Mouse (Mus musculus) heart, embryonic 13.5 days (tissue): Measurements from ENCODE around the gene Bbs1. TPM values are rescaled to one million over a fixed set of nuclear protein-coding genes. Genes with fewer than 3 reads are reported as not detected.

Experiments used
- ATAC-seq: fragments of 200-750 bp; cut with Nextera tagmentation; 2 replicates; pipeline ENCODE4 v1.8.0; 2017; ENCODE audit warnings: moderate TSS enrichment; ENCODE audit not compliant: insufficient number of reproducible peaks, low FRiP score, low TSS enrichment; ENCODE audit errors: extremely low read depth
- H3K27ac ChIP-seq: fragments of 300-500 bp; sonication (generic); replicated peaks from 2 replicates; pipeline ENCODE4 v1.5.1; 2015; ENCODE audit warnings: moderate library complexity, mild to moderate bottlenecking, inconsistent platforms
- H3K27me3 ChIP-seq: fragments of 300-500 bp; sonication (generic); replicated peaks from 2 replicates; pipeline ENCODE4 v1.6.1; 2015; ENCODE audit warnings: mild to moderate bottlenecking, inconsistent platforms
- H3K36me3 ChIP-seq: fragments of 300-500 bp; sonication (generic); 2 replicates; pipeline ENCODE4 v1.6.1; 2015; ENCODE audit warnings: mild to moderate bottlenecking, inconsistent platforms
- H3K4me1 ChIP-seq: fragments of 300-500 bp; sonication (generic); 2 replicates; pipeline ENCODE4 v1.6.1; 2015; ENCODE audit warnings: inconsistent platforms
- H3K4me2 ChIP-seq: fragments of 300-500 bp; sonication (generic); 2 replicates; pipeline ENCODE4 v1.6.1; 2015; ENCODE audit warnings: inconsistent platforms, mild to moderate bottlenecking, moderate library complexity
- H3K4me3 ChIP-seq: fragments of 300-500 bp; sonication (generic); 2 replicates; pipeline ENCODE4 v1.5.1; 2015; ENCODE audit warnings: moderate library complexity, mild to moderate bottlenecking, inconsistent platforms
- H3K9ac ChIP-seq: fragments of 300-500 bp; sonication (generic); 2 replicates; pipeline ENCODE4 v1.6.1; 2015; ENCODE audit warnings: inconsistent platforms, mild to moderate bottlenecking, moderate library complexity
- H3K9me3 ChIP-seq: fragments of 300-500 bp; sonication (generic); 2 replicates; pipeline ENCODE4 v1.6.1; 2016; ENCODE audit warnings: inconsistent platforms
- WGBS: fragments of 180-500 bp; shearing (Covaris S2); methylation state at CpG from one replicate; pipeline ENCODE4 v1.1.7; 2015; ENCODE audit warnings: mixed read lengths; 5-methylcytosine and 5-hydroxymethylcytosine counted together
- polyA plus RNA-seq: library from polyadenylated mRNA; unstranded; fragments of >200 nt; fragmentation: Nextera tagmentation; extraction: Ambion mirVana; gene quantifications from 2 replicates; pipeline ENCODE4 v1.2.1, GENCODE M21; 2015

Gene Bbs1
- polyA plus RNA-seq, 1 experiment from 2014 or later, result 2.2 TPM

- Histone ChIP-seq H3K4me2 (peak within 1 kb of the TSS; percentile 93), H3K27ac (no peak within 1 kb of the TSS), H3K9me3 (no peaks in the 10 kb centered on the region), H3K27me3 (peaks cover 31% of the 10 kb centered on the region), H3K4me1 (peaks cover 17% of the 10 kb centered on the region), H3K36me3 (0 out of 2 replicates have a peak, but pooled peaks cover 4% of the 10 kb centered on the region), H3K9ac (peak within 1 kb of the TSS; percentile 85), H3K4me3 (peak within 1 kb of the TSS; percentile 67)
- ATAC-seq, result peak; percentile 40; the same call in 1 of the 2 replicates
- 4% methylated on average over 45 of the region's 45 CpGs for WGBS
Observed at GRCm38 (mm10) chr19:4854552-4855469, 51.6 kb downstream of the Bbs1 start, which contains the start of gene Ctsf. TSS of gene Ctsf (plus strand) at chr19:4855130.

- no peak overlapping the region for H3K4me3 ChIP-seq
- peaks cover 4% of the 10 kb centered on the region; the same call in 1 of the 2 replicates for H3K4me1 ChIP-seq
- no peak for ATAC-seq
- WGBS, result 40% methylated on average over 5 of the region's 5 CpGs
- no peak overlapping the region for H3K27ac ChIP-seq
- H3K9me3 ChIP-seq, result no peaks in the 10 kb centered on the region
- H3K9ac ChIP-seq, result no peak overlapping the region
- no peak overlapping the region for H3K4me2 ChIP-seq
- no peaks in the 10 kb centered on the region for H3K36me3 ChIP-seq
- peaks cover 40% of the 10 kb centered on the region for H3K27me3 ChIP-seq
Observed at GRCm38 (mm10) chr19:4850281-4850680, 56.1 kb downstream of the Bbs1 start.

GRCm38 (mm10) chr19:4849800-4850199 lies 56.6 kb downstream of the Bbs1 start:
- Histone ChIP-seq H3K27me3 (peaks cover 40% of the 10 kb centered on the region), H3K4me2 (no peak overlapping the region), H3K9ac (no peak overlapping the region), H3K4me3 (no peak overlapping the region), H3K36me3 (no peaks in the 10 kb centered on the region), H3K27ac (no peak overlapping the region), H3K4me1 (peaks cover 4% of the 10 kb centered on the region; the same call in 1 of the 2 replicates), H3K9me3 (no peaks in the 10 kb centered on the region)
- no peak for ATAC-seq
- WGBS, result 53% methylated on average over 4 of the region's 4 CpGs

GRCm38 (mm10) chr19:4847490-4847889 lies 58.9 kb downstream of the Bbs1 start:
- Histone ChIP-seq H3K27ac (no peak overlapping the region), H3K4me2 (no peak overlapping the region), H3K9ac (no peak overlapping the region), H3K4me3 (no peak overlapping the region), H3K4me1 (no peaks in the 10 kb centered on the region), H3K27me3 (peaks cover 43% of the 10 kb centered on the region), H3K9me3 (no peaks in the 10 kb centered on the region), H3K36me3 (no peaks in the 10 kb centered on the region)
- ATAC-seq, result no peak
- WGBS, result 22% methylated on average over 7 of the region's 7 CpGs

GRCm38 (mm10) chr19:4845846-4846245 lies 60.6 kb downstream of the Bbs1 start:
- ATAC-seq, result no peak
- WGBS, result 50% methylated on average over 2 of the region's 2 CpGs
- peaks cover 54% of the 10 kb centered on the region for H3K27me3 ChIP-seq
- H3K9ac ChIP-seq, result no peak overlapping the region
- no peak overlapping the region for H3K27ac ChIP-seq
- H3K4me1 ChIP-seq, result no peaks in the 10 kb centered on the region
- H3K4me3 ChIP-seq, result no peak overlapping the region
- H3K9me3 ChIP-seq, result no peaks in the 10 kb centered on the region
- no peaks in the 10 kb centered on the region for H3K36me3 ChIP-seq
- H3K4me2 ChIP-seq, result no peak overlapping the region

GRCm38 (mm10) chr19:4842611-4843010 lies 63.8 kb downstream of the Bbs1 start:
- Histone ChIP-seq H3K4me1 (peaks cover 17% of the 10 kb centered on the region), H3K27ac (no peak overlapping the region), H3K36me3 (no peaks in the 10 kb centered on the region), H3K27me3 (peaks cover 51% of the 10 kb centered on the region), H3K4me2 (no peak overlapping the region), H3K9me3 (no peaks in the 10 kb centered on the region), H3K4me3 (no peak overlapping the region), H3K9ac (no peak overlapping the region)
- no peak for ATAC-seq
- WGBS, result 54% methylated on average over 2 of the region's 2 CpGs

GRCm38 (mm10) chr19:4840848-4841247 lies 65.6 kb downstream of the Bbs1 start:
- Histone ChIP-seq H3K27ac (no peak overlapping the region), H3K4me3 (no peak overlapping the region), H3K9ac (no peak overlapping the region), H3K36me3 (no peaks in the 10 kb centered on the region), H3K4me2 (no peak overlapping the region), H3K27me3 (peaks cover 48% of the 10 kb centered on the region), H3K4me1 (peaks cover 17% of the 10 kb centered on the region), H3K9me3 (no peaks in the 10 kb centered on the region)
- 71% methylated on average over 9 of the region's 9 CpGs for WGBS
- no peak for ATAC-seq

GRCm38 (mm10) chr19:4839149-4839548 lies 67.3 kb downstream of the Bbs1 start, which contains the start of the genes Ccs and Ccdc87:
TSS of gene Ccs (minus strand) at chr19:4839332.
TSS of gene Ccdc87 (plus strand) at chr19:4839366.
- Histone ChIP-seq H3K27me3 (peaks cover 41% of the 10 kb centered on the region), H3K9ac (peak within 1 kb of the TSS; percentile 90), H3K4me1 (peaks cover 17% of the 10 kb centered on the region), H3K9me3 (no peaks in the 10 kb centered on the region), H3K4me2 (peak within 1 kb of the TSS; percentile 89), H3K4me3 (peak within 1 kb of the TSS; percentile 72), H3K27ac (peak within 1 kb of the TSS; percentile 43; the same call in 1 of the 2 replicates), H3K36me3 (0 out of 2 replicates have a peak, but pooled peaks cover 3% of the 10 kb centered on the region)
- peak; percentile 95 for ATAC-seq
- WGBS, result under 1% methylated on average over 25 of the region's 25 CpGs

GRCm38 (mm10) chr19:4838526-4839140 lies 67.8 kb downstream of the Bbs1 start:
- Histone ChIP-seq H3K4me1 (peaks cover 17% of the 10 kb centered on the region), H3K36me3 (0 out of 2 replicates have a peak, but pooled peaks cover 3% of the 10 kb centered on the region), H3K4me3 (peak overlapping the region; percentile 72), H3K27ac (peak overlapping the region; percentile 43; the same call in 1 of the 2 replicates), H3K9me3 (no peaks in the 10 kb centered on the region), H3K4me2 (peak overlapping the region; percentile 89), H3K27me3 (peaks cover 41% of the 10 kb centered on the region), H3K9ac (peak overlapping the region; percentile 90)
- 25% methylated on average over 10 of the region's 10 CpGs for WGBS
- no peak for ATAC-seq

- peaks cover 17% of the 10 kb centered on the region for H3K4me1 ChIP-seq
- peaks cover 15% of the 10 kb centered on the region for H3K36me3 ChIP-seq
- 89% methylated on average over 6 of the region's 6 CpGs for WGBS
- H3K27me3 ChIP-seq, result peaks cover 26% of the 10 kb centered on the region
- no peak overlapping the region for H3K4me3 ChIP-seq
- no peak for ATAC-seq
- H3K4me2 ChIP-seq, result no peak overlapping the region
- no peak overlapping the region for H3K27ac ChIP-seq
- no peaks in the 10 kb centered on the region for H3K9me3 ChIP-seq
- H3K9ac ChIP-seq, result no peak overlapping the region
Observed at GRCm38 (mm10) chr19:4837049-4837448, 69.4 kb downstream of the Bbs1 start.
